Mouse (Mus musculus) small intestine, adult 2 months (tissue): ENCODE results near the gene Dpysl5.

Experiments used
- CTCF ChIP-seq: fragments of 200-500 bp; IDR thresholded peaks from 2 replicates; pipeline ENCODE4 v1.5.1; 2012; ENCODE audit warnings: low read depth, mild to moderate bottlenecking, control low read depth, inconsistent platforms, low read length, moderate library complexity, mixed read lengths; ENCODE audit not compliant: insufficient replicate concordance, insufficient read length; ENCODE audit errors: extremely low read depth
- POLR2A ChIP-seq: fragments of 200-500 bp; IDR thresholded peaks from 2 replicates; pipeline ENCODE4 v1.6.1; 2012; ENCODE audit warnings: low read depth, mild to moderate bottlenecking, control low read depth, inconsistent platforms, low read length, moderate library complexity

GRCm38 (mm10) chr5:30815120-30815465, 103.7 kb downstream of the Dpysl5 start:
- TF ChIP-seq CTCF (no peak), POLR2A (no peak)
